Mouse (Mus musculus) frontal cortex, postnatal 25 days (tissue): ENCODE measurements at regions not wholly inside any gene's neighbourhood (a gene's known extent, or its start where the extent isn't known, plus 50 kb on each side); places are given as distances from the start of the nearest gene placed in this dataset.
"Not testable (repeated sequence)": the region's sequence is repeated elsewhere in the genome, so short reads cannot be mapped to it uniquely, and the experiment has no call there.

Experiments used
- DNase-seq, 2 experiments: peaks; one replicate each; pipeline ENCODE4 v3.0.0; 2022; ENCODE audit warnings: low spot score in 2 of 2

DNA sequence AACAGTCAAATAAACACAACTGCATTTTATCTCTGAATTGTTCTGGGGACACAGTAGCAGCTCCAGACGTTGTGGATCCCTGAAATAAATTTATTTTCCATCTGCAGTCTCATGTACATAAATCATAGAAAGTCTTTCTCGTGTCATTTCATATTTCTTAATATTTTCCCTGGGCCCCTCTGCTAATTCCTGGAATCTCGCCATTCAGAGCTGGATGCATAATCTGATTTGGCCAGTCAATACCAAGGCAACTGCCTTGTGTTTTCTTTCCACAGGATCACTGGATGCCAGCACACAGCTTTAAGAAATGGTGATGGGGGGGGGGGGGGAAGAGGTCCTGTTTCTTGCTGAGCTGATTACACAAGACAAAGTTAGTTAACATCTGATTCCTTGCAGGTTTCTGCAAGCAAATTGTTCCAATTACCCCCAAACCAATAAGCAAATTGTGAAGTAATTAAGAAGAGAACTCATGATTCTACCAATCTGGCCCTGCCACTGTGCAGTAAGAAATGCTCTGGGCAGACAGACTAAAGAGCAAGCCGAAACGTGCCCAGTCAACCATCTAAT lies 824.2 kb upstream of the Sox9 start:
- DNase-seq = no peak

- DNase-seq = no peak
These were observed 820.8 kb upstream of the Sox9 start for GRCm38 (mm10) chr11:111961047-111961837.

DNA sequence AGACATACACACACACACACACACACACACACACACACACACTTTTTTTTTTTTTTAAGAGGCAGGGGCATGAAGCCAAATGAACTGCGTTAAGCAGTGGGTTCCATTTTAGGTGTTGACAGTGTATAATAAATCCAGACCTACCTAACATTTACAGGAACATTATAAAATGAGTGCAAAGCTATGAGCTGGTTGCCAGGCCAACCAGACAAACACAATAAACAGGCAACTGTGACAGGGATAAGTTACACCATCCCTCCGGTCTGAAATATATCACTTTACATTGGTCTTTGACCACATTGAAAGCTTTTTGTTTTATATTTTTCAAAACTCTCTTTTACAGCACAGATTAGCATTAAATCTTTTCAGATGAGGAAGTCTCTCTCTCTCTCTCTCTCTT lies 820.2 kb upstream of the Sox9 start:
- DNase-seq = no peak

- DNase-seq = no peak
These were observed 818.0 kb upstream of the Sox9 start for GRCm38 (mm10) chr11:111964066-111964465.

GRCm38 (mm10) chr11:111966401-111966800 lies 815.6 kb upstream of the Sox9 start:
- no peak for DNase-seq

DNA sequence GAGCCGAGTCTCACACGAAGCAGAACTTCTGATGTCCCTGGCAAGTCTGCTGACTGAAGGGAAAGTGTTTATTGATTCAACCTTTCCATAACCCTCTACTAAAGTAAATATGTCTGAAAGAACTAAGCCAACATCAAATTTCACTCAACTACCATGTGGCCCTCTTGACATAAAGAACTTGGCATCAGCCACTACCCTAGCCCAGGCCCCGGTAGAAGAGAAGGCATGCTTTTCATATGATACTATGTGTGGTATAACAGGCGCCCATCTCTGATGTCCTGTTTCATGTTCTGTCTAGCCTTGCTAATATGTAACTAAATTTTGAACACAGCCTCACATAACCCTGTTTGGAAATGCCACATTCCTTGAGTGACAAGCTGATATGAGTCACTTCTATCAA lies 811.0 kb upstream of the Sox9 start:
- DNase-seq = no peak

- DNase-seq = no peak
These were observed 803.4 kb upstream of the Sox9 start for GRCm38 (mm10) chr11:111978667-111979066.

- DNase-seq = no peak
These were observed 785.6 kb upstream of the Sox9 start for GRCm38 (mm10) chr11:111996395-111996794.

DNA sequence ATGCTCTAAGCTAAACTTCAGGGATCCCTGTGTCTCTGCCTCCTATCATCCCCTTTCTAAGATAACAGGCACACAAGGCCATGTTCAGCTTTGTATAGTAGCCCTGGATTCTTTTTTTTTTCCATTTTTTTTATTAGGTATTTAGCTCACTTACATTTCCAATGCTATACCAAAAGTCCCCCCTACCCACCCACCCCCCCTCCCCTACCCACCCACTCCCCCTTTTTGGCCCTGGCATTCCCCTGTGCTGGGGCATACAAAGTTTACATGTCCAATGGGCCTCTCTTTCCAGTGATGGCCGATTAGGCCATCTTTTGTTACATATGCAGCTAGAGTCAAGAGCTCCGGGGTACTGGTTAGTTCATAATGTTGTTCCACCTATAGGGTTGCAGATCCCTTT lies 771.2 kb upstream of the Sox9 start:
- DNase-seq = not testable (repeated sequence)

- no peak for DNase-seq
These were observed 764.1 kb upstream of the Sox9 start for GRCm38 (mm10) chr11:112017906-112018305.

- no peak for DNase-seq
These were observed 754.0 kb upstream of the Sox9 start for GRCm38 (mm10) chr11:112028031-112028430.

DNA sequence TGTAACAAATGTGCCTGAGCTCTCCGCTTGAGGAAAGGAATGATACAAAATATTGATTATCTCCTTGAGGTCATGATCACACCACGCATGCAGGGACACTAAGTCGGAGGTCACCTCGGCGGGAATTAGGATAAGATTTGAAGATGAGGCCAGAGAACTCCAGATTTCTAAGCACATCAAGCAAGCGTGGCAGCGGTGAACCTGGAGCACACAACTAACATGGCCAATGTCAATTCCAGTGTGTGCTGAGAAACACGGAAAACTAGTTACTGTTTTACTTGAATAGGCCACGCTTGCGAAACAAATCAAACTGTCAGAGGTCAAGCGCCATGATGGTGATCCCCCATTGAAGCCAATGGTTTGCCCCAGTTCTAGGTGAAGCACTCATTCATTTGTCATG lies 743.3 kb upstream of the Sox9 start:
- no peak for DNase-seq

- no peak for DNase-seq
These were observed 737.6 kb upstream of the Sox9 start for GRCm38 (mm10) chr11:112044455-112044854.

DNA sequence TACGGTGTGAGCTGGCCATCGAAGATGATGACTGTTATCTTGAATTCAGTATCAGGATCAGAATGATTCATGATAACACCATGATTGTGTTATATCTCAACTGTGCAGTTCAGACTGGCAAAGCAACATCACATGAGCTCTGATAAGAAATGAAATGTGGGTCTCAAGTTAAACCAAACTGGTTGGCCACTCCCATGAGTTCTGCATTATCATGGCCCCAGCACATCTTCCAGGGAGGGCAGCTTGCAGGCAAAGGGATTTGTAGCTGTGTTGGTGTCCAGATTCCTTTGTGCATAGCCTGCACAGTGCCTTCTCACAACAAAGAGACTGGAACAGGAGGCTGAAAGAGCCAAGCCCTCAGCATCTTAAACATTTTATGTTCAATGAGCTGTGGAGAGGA lies 736.7 kb upstream of the Sox9 start:
- no peak for DNase-seq

DNA sequence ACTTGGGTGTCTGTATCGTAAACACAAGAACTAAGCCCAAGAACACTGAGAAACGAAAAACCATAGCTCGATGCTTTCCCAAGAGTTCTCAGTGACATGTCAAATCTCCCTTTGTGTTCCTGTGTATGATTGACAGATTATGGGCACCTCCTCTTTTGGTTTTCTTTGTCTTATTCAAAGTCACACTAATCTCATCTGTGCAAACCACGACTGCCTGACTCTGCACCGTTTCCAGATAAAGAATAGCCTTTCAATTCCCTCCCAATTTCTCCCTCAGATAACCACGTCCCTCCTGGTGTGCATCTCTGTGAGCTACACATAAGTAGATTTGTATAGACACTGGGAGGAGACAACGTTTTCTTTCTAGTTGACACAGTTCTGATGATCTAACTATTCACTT lies 731.7 kb upstream of the Sox9 start:
- no peak for DNase-seq

DNA sequence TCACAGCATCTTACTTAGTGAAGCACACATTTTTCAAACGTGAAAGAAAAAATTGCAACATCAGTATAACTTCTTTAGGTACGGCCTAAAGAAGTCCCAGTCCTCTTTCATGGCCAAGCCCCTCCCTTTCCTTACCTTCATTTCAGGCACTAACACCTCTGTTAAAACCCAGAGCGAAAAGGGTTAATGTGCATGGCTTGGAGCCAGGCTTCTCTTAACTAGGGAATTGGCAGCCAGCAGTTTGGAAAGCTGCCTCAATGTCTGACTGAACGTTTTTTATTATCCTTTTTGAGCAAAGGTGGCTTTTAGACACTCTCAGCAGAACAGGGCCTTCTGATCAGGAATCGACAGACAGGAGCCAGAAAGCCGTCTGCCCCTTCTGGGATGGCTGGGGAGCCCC lies 726.4 kb upstream of the Sox9 start:
- DNase-seq = no peak

- DNase-seq = no peak
These were observed 714.8 kb upstream of the Sox9 start for GRCm38 (mm10) chr11:112067176-112067575.

DNA sequence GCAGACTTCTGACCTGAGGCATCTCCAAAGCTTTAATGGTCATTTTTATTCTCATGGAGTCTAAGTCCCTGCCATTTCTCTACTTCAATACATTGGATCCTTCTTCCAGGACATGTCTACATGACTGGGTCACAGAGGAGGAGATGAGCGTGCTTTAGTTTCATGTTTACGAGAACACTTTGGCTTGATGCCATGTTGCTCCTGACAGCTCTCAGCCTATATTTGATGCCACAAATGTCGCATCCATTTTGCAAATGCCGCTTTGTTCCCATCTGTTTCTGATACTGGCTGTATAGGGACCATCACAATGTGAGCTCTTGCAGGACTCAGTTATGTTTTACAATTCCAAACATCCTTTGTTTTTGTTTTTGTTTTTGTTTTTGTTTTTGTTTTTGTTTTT lies 713.2 kb upstream of the Sox9 start:
- no peak for DNase-seq

GRCm38 (mm10) chr11:112071571-112071970 lies 710.5 kb upstream of the Sox9 start:
- DNase-seq = no peak

GRCm38 (mm10) chr11:112081386-112081785 lies 700.6 kb upstream of the Sox9 start:
- DNase-seq = no peak

- no peak for DNase-seq
These were observed 699.0 kb upstream of the Sox9 start for GRCm38 (mm10) chr11:112083019-112083418.

DNA sequence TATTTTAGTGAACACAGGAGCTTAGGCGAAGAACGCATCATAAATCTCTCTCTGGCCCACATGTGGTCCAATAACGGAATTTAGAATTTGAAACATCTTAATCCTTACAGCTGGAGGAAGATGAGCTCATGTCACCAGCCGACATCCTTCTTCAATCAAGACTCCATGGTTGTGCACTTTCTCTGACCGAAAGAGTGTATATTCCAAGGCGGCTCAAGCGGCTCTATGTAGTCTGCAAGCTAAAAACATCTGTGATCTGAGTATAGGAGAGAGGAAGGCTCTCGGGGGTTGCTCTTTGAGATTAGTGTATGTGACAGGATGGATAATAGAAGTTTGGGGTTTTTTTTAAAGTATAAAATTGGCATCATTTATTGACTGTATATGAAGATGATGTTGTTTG lies 689.9 kb upstream of the Sox9 start:
- no peak for DNase-seq

DNA sequence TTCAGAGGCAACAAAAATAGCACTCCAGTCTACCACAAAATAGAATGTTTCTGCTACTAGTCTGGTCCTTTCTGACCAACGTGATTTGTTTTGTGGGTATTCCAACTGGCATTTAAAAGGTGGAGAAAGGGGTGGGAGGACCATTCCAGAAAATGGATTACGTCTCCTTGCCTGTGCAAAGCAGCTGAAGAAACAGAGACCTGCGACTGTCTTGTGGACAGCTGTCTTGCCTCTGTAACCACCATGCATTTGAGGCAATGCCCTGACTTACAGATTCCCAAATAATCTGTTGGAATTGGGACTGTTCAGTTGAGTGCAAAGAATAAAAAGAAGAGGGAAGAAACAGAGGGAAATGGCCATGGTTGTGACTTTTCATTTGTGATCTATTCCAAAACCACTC lies 687.0 kb upstream of the Sox9 start:
- DNase-seq = no peak

- no peak for DNase-seq
These were observed 683.9 kb upstream of the Sox9 start for GRCm38 (mm10) chr11:112098161-112098560.
